Mouse (Mus musculus) midbrain, embryonic 10.5 days (tissue): ENCODE results near the gene Hpf1. TPM values are rescaled to one million over a fixed set of nuclear protein-coding genes. Genes with fewer than 3 reads are reported as not detected.

Experiments
- DNase-seq: peaks from one replicate; pipeline ENCODE4 v3.0.0-alpha.2; 2017; ENCODE audit warnings: low spot score
- H3K27ac ChIP-seq: fragments of 300-500 bp; sonication (generic); replicated peaks from 2 replicates; pipeline ENCODE4 v1.5.1; 2016; ENCODE audit warnings: mild to moderate bottlenecking
- H3K27me3 ChIP-seq: fragments of 300-500 bp; sonication (generic); 2 replicates; pipeline ENCODE4 v1.6.1; 2016; ENCODE audit warnings: low read depth, mild to moderate bottlenecking; ENCODE audit not compliant: poor library complexity, severe bottlenecking
- H3K36me3 ChIP-seq: fragments of 300-500 bp; sonication (generic); 2 replicates; pipeline ENCODE4 v1.6.1; 2016; ENCODE audit warnings: mild to moderate bottlenecking, moderate library complexity
- H3K4me1 ChIP-seq: fragments of 300-500 bp; sonication (generic); 2 replicates; pipeline ENCODE4 v1.6.1; 2016
- H3K4me3 ChIP-seq: fragments of 300-500 bp; sonication (generic); 2 replicates; pipeline ENCODE4 v1.5.1; 2016; ENCODE audit warnings: mild to moderate bottlenecking, moderate library complexity
- H3K9me3 ChIP-seq: fragments of 300-500 bp; sonication (generic); replicated peaks from 2 replicates; pipeline ENCODE4 v1.6.1; 2016; ENCODE audit warnings: mild to moderate bottlenecking
- WGBS: fragments of 180-500 bp; shearing (Covaris S2); methylation state at CpG from one replicate; pipeline ENCODE4 v1.1.7; 2016; 5-methylcytosine and 5-hydroxymethylcytosine counted together
- polyA plus RNA-seq: library from polyadenylated mRNA; unstranded; fragments of >200 nt; fragmentation: Nextera tagmentation; extraction: Ambion mirVana; gene quantifications from 2 replicates; pipeline ENCODE4 v1.2.1, GENCODE M21; 2016

Gene Hpf1
- polyA plus RNA-seq, 1 experiment from 2014 or later: 140 TPM

DNA sequence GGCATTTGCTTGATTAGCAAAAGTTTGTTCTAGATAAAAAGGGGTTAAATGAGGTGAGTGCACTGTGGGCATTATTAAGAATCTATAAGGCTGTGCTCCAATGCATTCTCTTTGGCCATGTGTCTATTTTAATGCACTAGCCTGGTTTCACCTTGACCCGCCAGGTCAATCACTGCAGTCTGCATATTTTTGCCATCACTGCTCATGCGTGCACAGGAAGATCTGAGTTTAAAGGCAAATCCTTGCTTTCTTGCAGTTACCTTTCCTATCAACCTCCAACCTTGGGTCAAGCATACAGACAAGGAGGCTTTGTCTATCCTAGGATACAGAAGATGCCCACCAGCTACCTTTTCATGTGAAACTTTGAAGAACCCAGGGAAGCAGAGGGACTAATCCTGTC, 20.5 kb upstream of the Hpf1 start:
- Histone ChIP-seq H3K4me1 (peaks cover 8% of the 10 kb centered on the region; the same call in 1 of the 2 replicates), H3K4me3 (no peak overlapping the region), H3K27ac (no peak overlapping the region), H3K9me3 (no peaks in the 10 kb centered on the region), H3K27me3 (no peaks in the 10 kb centered on the region), H3K36me3 (no peaks in the 10 kb centered on the region)
- 88% methylated on average over 2 of the region's 2 CpGs for WGBS
- no peak for DNase-seq

DNA sequence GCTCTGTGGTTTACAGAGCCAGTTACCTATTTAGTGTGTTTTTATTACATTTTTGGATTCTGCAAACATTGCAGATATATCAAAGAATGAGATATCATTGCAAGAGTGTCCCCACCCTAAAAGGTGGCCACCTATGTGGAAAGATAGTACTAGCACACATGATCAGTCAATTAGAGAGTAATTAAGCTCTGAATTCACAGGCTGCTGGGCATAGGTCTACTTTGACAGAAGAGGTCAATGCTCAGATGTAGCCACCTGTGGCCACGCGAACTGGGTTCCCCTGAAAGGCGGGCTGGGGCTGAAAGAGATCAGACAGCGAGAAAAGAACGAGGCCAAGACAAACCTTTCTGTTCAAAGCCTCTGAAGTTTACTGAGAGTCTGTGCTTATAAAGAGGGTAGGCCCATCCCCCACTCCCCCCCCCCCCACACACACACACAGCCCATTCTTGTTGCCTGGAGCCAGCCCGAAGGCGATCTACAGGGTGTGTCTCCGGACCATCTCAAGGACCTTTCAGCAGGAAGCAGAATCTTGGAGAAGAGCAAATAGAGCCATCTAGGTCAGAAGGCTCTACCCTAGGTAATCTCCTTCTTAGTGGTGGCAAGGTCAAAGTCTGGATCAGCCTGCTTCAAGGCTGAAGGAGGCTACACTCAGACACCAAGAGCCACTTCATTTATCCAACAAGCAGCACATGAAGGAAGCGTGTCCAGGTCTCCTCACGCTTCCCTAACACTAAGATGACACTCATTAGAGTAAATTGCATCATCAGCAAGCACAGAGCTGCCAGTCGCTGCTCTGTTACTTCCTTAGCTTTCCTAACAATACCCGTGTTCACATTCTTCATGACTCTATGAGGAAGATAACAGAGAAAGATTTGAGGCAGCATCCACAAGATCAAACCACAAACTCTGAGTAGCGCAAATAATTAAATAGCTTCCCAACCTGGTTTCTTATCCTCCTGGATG, 19.7 kb upstream of the Hpf1 start:
- 87% methylated on average over 13 of the region's 13 CpGs for WGBS
- H3K9me3 ChIP-seq: no peaks in the 10 kb centered on the region
- H3K27me3 ChIP-seq: no peaks in the 10 kb centered on the region

DNA sequence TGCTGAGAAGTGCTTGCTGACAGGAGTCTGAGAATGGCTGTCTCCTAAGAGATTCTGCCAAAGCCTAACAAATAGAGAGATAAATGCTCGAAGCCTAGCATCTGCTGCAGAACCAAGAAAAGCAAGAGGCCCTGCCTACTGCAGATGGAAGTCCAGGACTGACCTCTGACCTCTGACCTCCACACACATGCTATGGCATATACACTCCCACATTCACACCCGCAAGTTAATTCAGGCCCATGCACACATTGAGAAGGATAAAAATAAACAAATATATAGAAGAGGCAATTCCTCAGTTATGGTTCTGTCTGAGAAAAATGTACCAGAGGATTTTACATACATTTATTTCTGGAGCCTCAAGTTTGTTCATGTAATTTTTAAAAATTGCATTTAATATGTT, 11.6 kb upstream of the Hpf1 start:
- Histone ChIP-seq H3K9me3 (no peaks in the 10 kb centered on the region), H3K27ac (no peak overlapping the region), H3K4me1 (peaks cover 3% of the 10 kb centered on the region), H3K36me3 (no peaks in the 10 kb centered on the region), H3K4me3 (no peak overlapping the region), H3K27me3 (no peaks in the 10 kb centered on the region)
- WGBS: 74% methylated on average over 2 of the region's 2 CpGs
- DNase-seq: no peak

More for the DNA sequence above, 19.7 kb upstream of the Hpf1 start:
- Histone ChIP-seq H3K4me3 (no peak overlapping the region), H3K36me3 (no peaks in the 10 kb centered on the region), H3K4me1 (peaks cover 8% of the 10 kb centered on the region; the same call in 1 of the 2 replicates), H3K27ac (no peak overlapping the region)
- DNase-seq: no peak

DNA sequence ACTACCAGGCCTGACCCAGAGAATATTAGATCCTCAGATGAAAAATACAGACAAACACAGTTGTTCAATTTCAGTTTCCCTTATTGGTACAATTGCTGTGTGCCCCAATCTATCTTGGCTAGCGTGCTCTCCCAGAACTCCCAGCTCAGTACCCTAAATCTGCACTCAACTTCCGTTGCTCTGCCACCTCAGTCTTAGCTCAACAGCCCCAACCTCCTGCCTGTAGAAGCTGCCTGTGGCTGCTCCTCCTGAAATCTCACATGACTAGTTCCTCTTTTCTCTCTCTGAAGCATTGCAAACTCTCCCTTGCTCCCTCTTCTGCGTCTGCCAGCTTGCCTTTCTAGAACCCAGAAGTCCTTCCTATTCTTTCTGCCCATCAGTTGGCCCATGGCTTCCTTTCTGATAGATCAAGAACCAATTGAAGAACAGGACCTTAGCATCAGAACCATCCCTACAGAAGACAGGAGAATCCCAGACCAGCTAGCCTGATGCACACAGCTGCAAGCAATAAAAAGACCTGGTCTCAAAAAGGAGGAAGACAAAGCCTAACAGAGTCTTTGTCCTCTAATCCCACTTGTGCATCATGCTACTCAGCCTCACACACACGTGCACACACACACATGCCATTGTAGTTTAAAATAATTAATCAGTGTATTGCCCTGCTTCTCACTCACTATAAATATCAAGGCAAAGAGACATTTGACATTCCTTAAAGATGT, 6.6 kb upstream of the Hpf1 start:
- no peaks in the 10 kb centered on the region for H3K9me3 ChIP-seq
- H3K27me3 ChIP-seq: no peaks in the 10 kb centered on the region
- DNase-seq: no peak
- H3K36me3 ChIP-seq: no peaks in the 10 kb centered on the region
- no peak overlapping the region for H3K4me3 ChIP-seq
- H3K27ac ChIP-seq: no peak overlapping the region; the same call in 1 of the 2 replicates
- WGBS: 74% methylated on average over 4 of the region's 4 CpGs
- peaks cover 13% of the 10 kb centered on the region for H3K4me1 ChIP-seq

DNA sequence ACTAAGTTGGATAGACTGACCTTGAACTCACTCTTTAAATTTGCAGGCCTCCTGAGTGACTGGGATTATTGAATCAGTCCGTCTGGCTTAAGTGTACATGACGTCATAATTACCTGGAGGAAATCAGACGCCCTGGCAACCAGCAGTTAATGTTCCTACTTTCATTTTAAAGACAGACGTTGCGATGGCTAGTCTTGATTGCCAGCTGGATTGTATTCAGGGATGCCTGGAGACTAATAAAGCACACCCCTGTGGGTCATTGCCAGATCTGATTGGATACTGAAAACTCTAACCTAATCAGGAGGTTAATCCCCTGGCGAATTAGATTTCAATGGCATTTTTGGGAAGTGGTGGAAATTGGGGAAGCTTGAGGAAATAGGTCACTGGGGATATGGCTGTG, 3.5 kb upstream of the Hpf1 start:
- 65% methylated on average over 6 of the region's 6 CpGs for WGBS
- H3K9me3 ChIP-seq: no peaks in the 10 kb centered on the region
- no peak overlapping the region for H3K27ac ChIP-seq
- H3K4me1 ChIP-seq: peaks cover 23% of the 10 kb centered on the region
- DNase-seq: no peak
- peaks cover 1% of the 10 kb centered on the region for H3K36me3 ChIP-seq
- H3K4me3 ChIP-seq: no peak overlapping the region
- no peaks in the 10 kb centered on the region for H3K27me3 ChIP-seq

DNA sequence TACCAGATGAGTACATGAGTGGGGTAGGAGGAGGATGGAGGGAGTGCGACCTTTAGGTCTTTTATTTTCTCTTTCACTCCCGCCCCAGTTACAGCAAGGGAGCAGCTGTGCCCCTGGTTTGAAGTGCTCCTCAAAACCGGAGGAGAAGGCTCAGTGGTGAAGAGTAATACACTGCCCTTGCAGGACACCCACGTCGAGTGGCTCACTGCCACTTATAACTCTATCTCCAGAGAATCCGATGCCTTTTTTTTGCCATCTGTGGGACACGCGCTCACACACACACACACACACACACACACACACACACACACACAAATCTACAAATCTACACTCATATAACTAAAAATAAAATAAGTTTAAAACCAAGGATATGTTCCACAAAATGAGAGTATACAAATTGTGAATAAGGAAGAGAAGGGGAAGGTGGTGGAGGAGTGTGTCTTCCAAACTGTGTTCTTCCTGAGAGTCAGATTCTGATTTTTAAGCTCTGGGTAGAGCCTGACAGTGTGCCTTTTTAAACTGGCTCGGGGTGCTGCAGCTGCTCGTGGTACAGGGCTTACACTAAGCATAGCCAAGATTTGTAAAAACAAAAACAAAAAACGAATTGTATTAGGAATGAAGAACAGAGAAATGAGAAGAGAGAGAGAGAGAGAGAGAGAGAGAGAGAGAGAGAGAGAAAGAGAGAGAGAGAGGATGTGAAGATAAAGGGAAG, 931 bp upstream of the Hpf1 start:
- H3K27ac ChIP-seq: no peak overlapping the region
- no peaks in the 10 kb centered on the region for H3K27me3 ChIP-seq
- 90% methylated on average over 11 of the region's 11 CpGs for WGBS
- H3K4me1 ChIP-seq: peaks cover 23% of the 10 kb centered on the region
- H3K9me3 ChIP-seq: no peaks in the 10 kb centered on the region
- peaks cover 22% of the 10 kb centered on the region for H3K36me3 ChIP-seq
- peak overlapping the region; percentile 90; the same call in 1 of the 2 replicates for H3K4me3 ChIP-seq
- no peak for DNase-seq

DNA sequence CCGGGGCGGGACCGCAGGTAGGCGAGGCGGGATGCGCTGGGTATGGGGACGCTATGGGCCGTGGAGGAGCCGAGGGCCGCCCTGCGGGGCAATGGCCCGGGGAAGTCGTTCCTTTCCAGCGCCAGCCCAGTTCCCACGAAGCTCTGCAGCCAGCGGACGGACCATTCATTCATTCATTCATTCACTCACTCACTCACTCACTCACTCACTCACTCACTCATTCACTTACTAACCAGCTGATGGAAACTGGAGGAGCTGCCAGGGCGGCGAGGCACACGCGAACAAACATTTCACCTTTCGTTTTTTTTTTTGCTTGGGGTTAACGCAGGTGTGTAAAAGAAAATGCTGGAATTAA, 279 bp downstream of the Hpf1 start:
- no peak for DNase-seq
- H3K9me3 ChIP-seq: no peaks in the 10 kb centered on the region
- WGBS: 2% methylated on average over 22 of the region's 23 CpGs

DNA sequence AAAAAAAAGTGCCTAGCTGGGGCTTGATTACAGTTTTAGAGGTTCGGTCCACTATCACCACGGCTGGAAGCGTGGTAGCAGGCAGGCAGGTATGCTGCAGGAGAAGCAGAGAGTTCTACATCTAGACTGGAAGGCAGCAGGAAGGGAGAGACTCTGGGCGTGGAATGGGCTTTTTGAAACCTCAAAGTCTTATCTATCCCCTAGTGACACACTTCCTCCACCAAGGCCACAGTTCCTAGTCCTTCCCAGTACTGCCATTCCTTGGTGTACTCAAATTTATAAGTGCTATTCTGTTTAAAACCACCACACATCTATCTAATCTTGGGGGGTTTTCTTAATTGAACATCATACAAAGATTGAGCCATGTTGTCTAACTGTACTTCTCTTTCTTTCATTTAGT, 1.5 kb downstream of the Hpf1 start:
- Histone ChIP-seq H3K4me3 (peak overlapping the region; percentile 90; the same call in 1 of the 2 replicates), H3K9me3 (no peaks in the 10 kb centered on the region), H3K27me3 (no peaks in the 10 kb centered on the region), H3K36me3 (peaks cover 46% of the 10 kb centered on the region), H3K27ac (no peak overlapping the region), H3K4me1 (peaks cover 21% of the 10 kb centered on the region)
- no peak for DNase-seq
- 90% methylated on average over 4 of the region's 4 CpGs for WGBS

More for the DNA sequence above, 279 bp downstream of the Hpf1 start:
- Histone ChIP-seq H3K4me3 (peak overlapping the region; percentile 90), H3K27ac (peak overlapping the region; percentile 93), H3K36me3 (peaks cover 34% of the 10 kb centered on the region), H3K27me3 (no peaks in the 10 kb centered on the region), H3K4me1 (peaks cover 21% of the 10 kb centered on the region)

DNA sequence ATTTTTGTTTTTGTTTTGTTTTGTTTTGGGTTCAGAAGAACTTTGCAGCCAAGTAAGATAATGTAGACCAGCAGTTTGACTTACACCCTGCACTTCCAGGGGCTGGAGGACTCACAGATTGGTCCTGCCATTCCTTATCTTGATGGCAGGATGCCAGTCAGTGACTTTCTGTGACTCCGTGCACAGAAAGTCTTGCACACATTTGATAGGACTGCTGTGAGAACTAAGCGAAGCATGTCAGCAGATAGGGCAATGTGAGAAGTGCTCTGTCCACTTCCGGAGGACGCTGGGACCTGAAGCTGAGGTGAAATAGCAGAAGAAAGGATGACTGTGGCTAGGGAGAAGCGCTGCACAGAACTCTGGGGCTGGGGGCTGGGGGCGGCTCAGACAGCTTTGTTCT, 5.7 kb downstream of the Hpf1 start:
- peaks cover 85% of the 10 kb centered on the region for H3K36me3 ChIP-seq
- 93% methylated on average over 6 of the region's 6 CpGs for WGBS

DNA sequence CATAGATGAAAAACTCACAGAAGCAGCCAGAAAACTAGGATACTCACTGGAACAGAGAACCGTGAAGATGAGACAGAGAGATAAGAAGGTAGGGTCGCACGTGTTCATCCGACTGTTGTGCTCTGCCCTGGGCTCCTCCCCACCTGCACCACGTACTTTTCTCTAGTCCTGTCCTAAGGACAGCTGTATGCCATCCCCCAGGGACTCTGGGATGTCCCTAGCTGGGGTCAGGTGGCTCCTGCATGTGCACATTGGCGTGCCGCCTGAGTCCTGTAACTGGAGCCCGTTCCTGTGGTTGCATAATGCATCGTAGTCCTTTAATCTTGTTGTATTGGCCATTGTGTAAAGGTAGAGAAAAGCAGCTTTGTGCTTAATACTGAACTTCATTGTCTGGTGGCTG, 9.9 kb downstream of the Hpf1 start:
- WGBS: 85% methylated on average over 9 of the region's 9 CpGs
- Histone ChIP-seq H3K4me1 (0 out of 2 replicates have a peak, but pooled peaks cover 3% of the 10 kb centered on the region), H3K9me3 (no peaks in the 10 kb centered on the region), H3K27me3 (no peaks in the 10 kb centered on the region), H3K27ac (no peak overlapping the region), H3K36me3 (peaks cover 85% of the 10 kb centered on the region), H3K4me3 (no peak overlapping the region)
- DNase-seq: no peak

More for the DNA sequence above, 5.7 kb downstream of the Hpf1 start:
- Histone ChIP-seq H3K27ac (no peak overlapping the region), H3K4me1 (peaks cover 22% of the 10 kb centered on the region), H3K4me3 (no peak overlapping the region), H3K27me3 (no peaks in the 10 kb centered on the region), H3K9me3 (no peaks in the 10 kb centered on the region)
- no peak for DNase-seq

DNA sequence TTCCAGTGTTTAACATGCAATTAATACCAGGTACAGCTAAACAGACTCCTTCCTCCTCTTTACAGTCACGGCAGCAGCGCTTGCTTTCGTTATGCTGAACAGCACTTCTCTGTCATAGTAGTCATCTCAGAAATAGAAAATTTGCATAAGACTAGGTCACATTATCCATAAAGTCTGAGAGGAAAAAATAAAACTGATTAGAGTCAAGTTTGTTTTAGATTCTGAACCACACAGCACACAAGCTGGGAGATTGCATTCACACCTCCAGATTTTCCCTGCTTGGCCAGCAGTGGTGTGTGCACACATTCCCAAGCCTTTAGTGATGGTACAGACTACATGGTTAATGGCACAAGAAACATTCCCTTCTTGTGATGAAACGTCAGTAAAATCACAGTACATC, 21.9 kb downstream of the Hpf1 start:
- H3K4me1 ChIP-seq: no peaks in the 10 kb centered on the region
- peaks cover 48% of the 10 kb centered on the region for H3K36me3 ChIP-seq
- no peaks in the 10 kb centered on the region for H3K27me3 ChIP-seq
- no peak overlapping the region for H3K4me3 ChIP-seq
- no peaks in the 10 kb centered on the region for H3K9me3 ChIP-seq
- 82% methylated on average over 4 of the region's 4 CpGs for WGBS
- H3K27ac ChIP-seq: no peak overlapping the region
- no peak for DNase-seq

DNA sequence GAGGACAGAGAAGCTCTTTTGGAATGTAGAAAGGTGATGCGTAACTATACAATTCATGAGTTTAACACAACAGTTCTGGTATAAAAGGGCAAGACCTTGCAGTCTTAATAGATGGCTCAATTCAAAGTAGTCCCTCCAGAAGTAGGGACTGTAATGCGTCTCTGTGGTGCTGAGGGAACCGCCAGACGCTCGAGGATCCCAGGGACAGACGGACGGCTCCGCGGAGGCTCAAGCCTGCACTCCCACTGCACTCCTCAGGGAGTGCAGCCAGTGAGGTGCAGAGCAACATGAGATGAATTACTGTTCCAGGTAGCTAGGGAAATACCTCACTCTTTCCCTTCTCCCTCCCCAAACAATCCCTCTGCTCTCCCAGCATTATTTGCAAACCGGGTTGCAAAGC, 22.3 kb downstream of the Hpf1 start:
- Histone ChIP-seq H3K4me3 (no peak overlapping the region), H3K27me3 (no peaks in the 10 kb centered on the region), H3K4me1 (no peaks in the 10 kb centered on the region), H3K9me3 (no peaks in the 10 kb centered on the region), H3K36me3 (peaks cover 43% of the 10 kb centered on the region), H3K27ac (no peak overlapping the region)
- no peak for DNase-seq
- 52% methylated on average over 10 of the region's 10 CpGs for WGBS
